Mouse (Mus musculus) spleen, adult 2 months (tissue): ENCODE data around the gene Bcam.

Experiments used
- CTCF ChIP-seq: fragments of 200-500 bp; IDR thresholded peaks from 2 replicates; pipeline ENCODE4 v1.5.1; 2011; ENCODE audit warnings: mild to moderate bottlenecking, inconsistent platforms; ENCODE audit not compliant: insufficient read depth, insufficient read length, insufficient replicate concordance; ENCODE audit errors: extremely low read depth
- POLR2A ChIP-seq: fragments of 200-500 bp; IDR thresholded peaks from 2 replicates; pipeline ENCODE4 v1.6.1; 2011; ENCODE audit warnings: low read depth, low read length, inconsistent platforms

GRCm38 (mm10) chr7:19734178-19734666, 36.6 kb downstream of the Bcam start:
- TF ChIP-seq CTCF (no peak), POLR2A (no peak)
